Mouse (Mus musculus) neutrophil, adult 5-6 weeks (primary cell): ENCODE data around the gene Cxcl1. TPM values are rescaled to one million over a fixed set of nuclear protein-coding genes. Genes with fewer than 3 reads are reported as not detected.

ENCODE experiments used
- ATAC-seq: fragments of 151-379, 151-347 bp; 2 replicates; pipeline ENCODE4 v1.8.0; 2017; ENCODE audit warnings: mild to moderate bottlenecking, moderate TSS enrichment; ENCODE audit not compliant: insufficient number of reproducible peaks, poor library complexity, low FRiP score, severe bottlenecking; ENCODE audit errors: extremely low read depth
- total RNA-seq: library from RNA; stranded (forward); fragments of 200-1000 nt; gene quantifications from 2 replicates; pipeline ENCODE4 v1.2.3, GENCODE M21; 2017

Cxcl1 gene
- total RNA-seq, 1 experiment from 2014 or later: not detected

- ATAC-seq: peak; percentile 95
Measured at GRCm38 (mm10) chr5:90881682-90882081, 9.4 kb upstream of the Cxcl1 start.

GRCm38 (mm10) chr5:90882146-90882545 lies 8.9 kb upstream of the Cxcl1 start:
- ATAC-seq: no peak

GRCm38 (mm10) chr5:90884628-90885242 lies 6.3 kb upstream of the Cxcl1 start:
- ATAC-seq: no peak

GRCm38 (mm10) chr5:90888661-90889060 lies 2.4 kb upstream of the Cxcl1 start:
- no peak for ATAC-seq

GRCm38 (mm10) chr5:90891464-90891813 lies 398 bp downstream of the Cxcl1 start:
- ATAC-seq: no peak

- ATAC-seq: no peak
Measured at GRCm38 (mm10) chr5:90894231-90894630, 3.2 kb downstream of the Cxcl1 start.

GRCm38 (mm10) chr5:90897429-90897828 lies 6.4 kb downstream of the Cxcl1 start:
- no peak for ATAC-seq

GRCm38 (mm10) chr5:90899308-90899707 lies 8.3 kb downstream of the Cxcl1 start:
- ATAC-seq: no peak

GRCm38 (mm10) chr5:90900147-90900546 lies 9.1 kb downstream of the Cxcl1 start:
- no peak for ATAC-seq

- ATAC-seq: no peak
Measured at GRCm38 (mm10) chr5:90900688-90901087, 9.6 kb downstream of the Cxcl1 start.

GRCm38 (mm10) chr5:90902380-90903260 lies 11.6 kb downstream of the Cxcl1 start:
- ATAC-seq: peak; percentile 16; the same call in 1 of the 2 replicates

- ATAC-seq: peak; percentile 87
Measured at GRCm38 (mm10) chr5:90903339-90904020, 12.4 kb downstream of the Cxcl1 start, which contains the start of gene Cxcl2. Gene Cxcl2, plus strand, starts transcription at chr5:90903871.

- ATAC-seq: peak; percentile 98
Measured at GRCm38 (mm10) chr5:90908983-90909382, 17.9 kb downstream of the Cxcl1 start.

- ATAC-seq: no peak
Measured at GRCm38 (mm10) chr5:90919495-90919894, 28.5 kb downstream of the Cxcl1 start.

GRCm38 (mm10) chr5:90922958-90923357 lies 31.9 kb downstream of the Cxcl1 start:
- no peak for ATAC-seq

- ATAC-seq: no peak
Measured at GRCm38 (mm10) chr5:90930546-90930945, 39.5 kb downstream of the Cxcl1 start.

GRCm38 (mm10) chr5:90930971-90931851 lies 40.2 kb downstream of the Cxcl1 start, which contains the start of gene Mthfd2l:
Gene Mthfd2l, plus strand, starts transcription at chr5:90931117.
- ATAC-seq: peak; percentile 96

- 0 out of 2 replicates have a peak, but pooled peaks have one; percentile 2 for ATAC-seq
Measured at GRCm38 (mm10) chr5:90931911-90932310, 40.9 kb downstream of the Cxcl1 start.

GRCm38 (mm10) chr5:90936706-90937105 lies 45.7 kb downstream of the Cxcl1 start:
- ATAC-seq: no peak
